Mouse (Mus musculus) gastrocnemius, adult 18-20 months (tissue): ENCODE measurements around the gene Gm17490. TPM values are rescaled to one million over a fixed set of nuclear protein-coding genes. Genes with fewer than 3 reads are reported as not detected.
A peak's percentile ranks its signal among the peaks of the same experiment; 100 is the strongest.

ENCODE experiments used
- DNase-seq: peaks from one replicate; pipeline ENCODE4 v3.0.0; 2021; ENCODE audit warnings: low spot score
- long read RNA-seq, 2 experiments: library from polyadenylated mRNA; stranded (forward); transcript quantifications; one replicate each; pipeline ENCODE4 v2.0.0; 2021
- total RNA-seq, 2 experiments: library from RNA; stranded (reverse); gene quantifications; 2 replicates each; pipeline ENCODE4 v1.2.3; 2021

The Gm17490 gene
- total RNA-seq, result not detected
- long read RNA-seq, experiment 1, result 0 reads
- long read RNA-seq, experiment 2, result 0 reads

GRCm38 (mm10) chr2:11625890-11626289 lies at the start of gene Gm17490:
Gm17490 (minus strand) TSS chr2:11626264.
- DNase-seq, result no peak

GRCm38 (mm10) chr2:11672144-11672543 lies 46.1 kb upstream of the Gm17490 start:
- DNase-seq, result no peak

- peak; percentile 40 for DNase-seq
Measured at GRCm38 (mm10) chr2:11665326-11665725, 39.3 kb upstream of the Gm17490 start.

GRCm38 (mm10) chr2:11664806-11665205 lies 38.7 kb upstream of the Gm17490 start:
- peak; percentile 16 for DNase-seq

DNA sequence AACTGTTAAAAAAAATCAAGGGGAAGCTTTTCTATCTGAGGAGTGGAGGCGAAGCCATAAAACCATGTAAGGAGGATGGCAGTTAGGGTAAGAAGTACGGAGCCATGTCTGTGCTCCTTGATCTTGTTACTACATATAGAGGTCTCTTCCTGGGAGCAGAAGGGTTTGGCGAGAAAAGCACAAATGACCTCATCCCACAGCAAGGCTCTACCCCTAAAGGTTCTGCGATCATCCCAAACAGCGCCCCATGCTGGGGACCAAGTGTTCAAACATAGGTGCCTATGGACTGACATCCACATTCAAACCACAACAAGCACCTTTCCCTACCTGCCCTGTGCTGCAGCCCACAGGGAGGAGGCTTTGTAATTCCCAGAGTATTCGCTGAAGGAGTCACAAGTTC lies 38.3 kb upstream of the Gm17490 start:
- peak; percentile 23 for DNase-seq

DNA sequence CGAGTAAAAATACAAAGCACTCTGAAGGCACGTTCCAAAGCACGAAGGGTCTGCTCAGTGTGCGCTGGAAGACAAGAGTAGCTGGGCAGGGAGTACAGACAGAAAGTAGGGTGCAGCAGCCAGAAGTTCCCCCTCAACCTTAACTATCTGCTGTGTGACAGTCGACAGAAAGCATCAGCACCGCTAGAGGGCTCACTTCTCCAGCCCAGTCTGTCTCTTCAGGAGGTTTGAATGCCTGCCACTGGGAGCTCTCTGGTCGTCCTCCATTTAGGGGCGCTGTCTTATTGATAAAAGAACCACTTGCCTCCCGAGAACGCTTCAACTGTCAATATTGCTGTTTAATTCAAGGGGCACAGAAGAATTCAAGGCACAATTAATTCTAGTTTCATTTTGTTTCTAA lies 37.9 kb upstream of the Gm17490 start:
- DNase-seq, result peak; percentile 87

DNA sequence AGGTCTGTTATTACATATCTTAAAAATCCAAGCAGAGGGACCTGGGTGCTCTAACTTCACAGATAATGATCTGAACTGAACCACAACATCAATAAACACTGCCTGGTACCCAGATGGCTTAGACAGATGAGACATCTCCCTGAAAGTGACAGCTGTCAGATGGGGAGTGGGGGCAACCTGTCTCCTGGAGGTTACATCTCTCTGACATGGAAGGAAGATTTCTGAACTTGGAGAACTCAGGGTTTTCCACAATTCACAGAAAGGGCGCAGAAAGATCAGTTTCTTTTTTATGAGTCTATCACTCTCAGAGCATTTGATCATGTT lies 36.8 kb upstream of the Gm17490 start:
- DNase-seq, result no peak

GRCm38 (mm10) chr2:11662143-11662906 lies 36.3 kb upstream of the Gm17490 start:
- DNase-seq, result no peak

GRCm38 (mm10) chr2:11659263-11659662 lies 33.2 kb upstream of the Gm17490 start:
- DNase-seq, result no peak

DNA sequence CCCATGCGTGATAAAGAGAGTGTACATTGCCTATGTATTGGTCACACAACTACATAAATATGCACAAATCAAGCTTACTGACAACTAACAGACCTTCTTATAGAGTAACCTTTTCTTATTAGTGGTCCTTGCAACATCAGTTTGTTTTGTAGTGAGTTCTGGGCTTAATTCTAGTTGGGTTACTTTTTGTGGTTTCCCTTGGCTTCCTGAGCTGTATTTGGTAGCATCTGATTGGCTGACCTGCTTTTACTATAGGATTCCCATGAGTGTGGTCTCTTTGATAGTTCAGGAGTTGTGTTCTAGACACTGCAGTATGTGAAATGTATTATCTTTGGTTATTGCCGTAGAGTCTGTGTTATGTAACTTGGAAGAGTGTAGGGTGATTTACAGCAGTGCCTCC lies 31.5 kb upstream of the Gm17490 start:
- DNase-seq, result no peak

GRCm38 (mm10) chr2:11654990-11655931 lies 29.2 kb upstream of the Gm17490 start:
- DNase-seq, result no peak

DNA sequence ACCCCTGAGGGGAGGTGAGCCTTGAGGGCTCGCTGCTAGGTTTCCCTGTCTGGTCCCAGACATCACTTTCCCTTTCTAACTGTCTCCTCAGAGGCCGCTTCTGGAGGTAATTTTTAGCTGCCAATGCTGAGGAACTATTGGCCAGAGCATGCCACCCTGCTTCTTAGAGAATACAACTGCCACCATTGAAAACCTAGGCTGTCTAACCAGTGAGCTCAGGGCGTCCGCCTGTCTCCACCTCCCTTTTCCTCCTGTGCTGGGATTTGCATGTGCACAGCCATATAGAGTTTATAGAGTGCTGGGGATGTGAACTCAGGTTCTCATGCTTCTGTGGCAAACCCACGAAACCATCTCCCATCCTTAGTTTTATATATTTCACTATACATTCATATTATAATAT lies 27.7 kb upstream of the Gm17490 start:
- DNase-seq, result no peak

DNA sequence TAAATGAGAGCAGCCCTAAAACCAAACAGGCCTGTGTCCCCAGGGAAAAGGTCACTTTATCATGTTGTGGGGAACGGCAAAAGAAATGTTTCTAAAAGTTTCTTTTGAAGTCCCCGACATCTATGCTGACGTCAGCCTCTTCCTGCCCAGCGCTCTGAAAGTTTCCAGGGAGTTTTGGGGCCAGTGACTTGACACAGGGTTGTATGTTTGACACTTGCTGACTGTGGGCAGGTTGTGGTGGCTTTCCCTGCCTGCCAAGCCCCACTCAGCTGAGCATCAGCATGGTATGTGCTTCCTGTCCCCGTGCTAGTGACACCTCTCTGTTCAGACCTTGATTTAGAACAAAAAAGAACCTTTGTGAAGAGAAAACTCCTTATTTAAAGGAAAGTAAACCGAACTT lies 27.3 kb upstream of the Gm17490 start:
- no peak for DNase-seq

GRCm38 (mm10) chr2:11652780-11653179 lies 26.7 kb upstream of the Gm17490 start:
- no peak for DNase-seq

DNA sequence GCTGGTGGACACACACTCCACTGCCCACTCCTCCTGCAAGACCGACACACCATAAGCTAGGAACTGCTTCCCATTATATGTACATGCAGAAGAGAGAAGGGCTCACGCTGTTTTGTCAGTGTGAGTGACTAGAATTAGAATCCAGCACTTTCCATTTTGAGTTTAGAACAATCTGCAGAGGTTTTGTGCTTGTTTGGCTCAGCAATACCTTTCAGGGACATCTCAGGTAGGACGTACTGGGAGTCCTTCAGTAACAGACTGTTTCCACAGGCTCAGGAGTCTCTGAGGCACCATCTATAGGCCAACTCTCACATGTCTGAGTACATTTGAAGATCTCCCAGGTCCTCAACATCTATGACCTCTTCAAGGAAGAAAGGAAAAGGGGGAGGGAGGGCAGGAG lies 26.1 kb upstream of the Gm17490 start:
- DNase-seq, result no peak

DNA sequence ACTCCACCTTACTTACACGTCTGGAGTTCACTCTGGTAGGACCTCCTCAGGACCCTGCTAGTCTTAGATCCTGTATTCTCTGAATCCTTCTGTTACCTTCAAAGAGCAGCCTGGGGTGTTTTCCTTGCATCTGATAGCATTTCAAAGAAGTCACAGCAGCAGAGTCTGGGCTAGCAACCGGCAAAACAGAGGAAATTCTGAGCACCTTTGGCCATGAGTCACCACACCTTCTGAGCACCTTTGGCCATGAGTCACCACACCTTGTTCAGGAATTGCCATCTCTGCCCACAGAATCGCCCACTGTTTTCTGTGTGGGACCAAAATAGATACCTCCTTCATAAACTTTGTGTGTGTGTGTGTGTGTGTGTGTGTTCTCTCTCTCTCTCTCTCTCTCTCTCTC lies 25.4 kb upstream of the Gm17490 start:
- DNase-seq, result no peak

DNA sequence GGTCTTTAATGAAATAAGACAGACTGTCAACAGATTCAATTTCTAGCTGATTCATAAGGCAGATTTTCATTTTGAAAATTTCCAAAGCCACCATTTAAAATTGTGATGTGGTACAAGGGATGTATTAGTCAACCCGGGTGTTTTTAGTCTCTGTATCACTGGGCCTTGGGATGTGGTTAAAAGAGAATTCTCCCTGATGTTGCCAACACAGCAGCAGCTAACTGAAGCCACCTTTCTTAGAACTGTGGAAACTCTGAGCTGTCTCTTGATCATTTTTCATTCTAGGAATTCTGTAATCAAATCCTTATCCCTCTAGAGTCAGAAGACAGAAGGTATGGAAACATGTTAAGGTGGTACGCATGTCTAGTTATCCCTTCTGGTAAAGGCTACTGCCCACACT lies 19.2 kb upstream of the Gm17490 start:
- no peak for DNase-seq

- DNase-seq, result no peak
Measured at GRCm38 (mm10) chr2:11644057-11644456, 18.0 kb upstream of the Gm17490 start.

- DNase-seq, result no peak
Measured at GRCm38 (mm10) chr2:11642451-11642941, 16.4 kb upstream of the Gm17490 start, which contains the start of gene Il2ra. Il2ra (plus strand) TSS chr2:11642807.

- no peak for DNase-seq
Measured at GRCm38 (mm10) chr2:11637115-11637514, 11.1 kb upstream of the Gm17490 start.

DNA sequence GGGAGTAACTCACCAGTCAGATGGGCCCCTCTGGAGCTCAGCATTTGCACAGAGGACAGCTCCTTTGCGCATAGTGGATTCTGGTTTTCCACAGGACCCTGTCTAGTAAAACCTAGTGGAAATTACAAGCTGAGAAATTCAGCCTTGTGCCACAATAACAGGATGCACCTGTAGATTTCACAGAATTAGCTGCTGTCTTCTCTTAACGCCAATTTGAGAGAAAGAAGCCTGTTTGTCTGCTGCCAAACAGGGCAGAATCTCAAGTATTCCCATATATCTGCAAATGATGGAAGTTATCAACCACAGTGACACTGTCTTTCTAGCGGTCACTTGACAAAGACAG lies 10.0 kb upstream of the Gm17490 start:
- DNase-seq, result no peak

DNA sequence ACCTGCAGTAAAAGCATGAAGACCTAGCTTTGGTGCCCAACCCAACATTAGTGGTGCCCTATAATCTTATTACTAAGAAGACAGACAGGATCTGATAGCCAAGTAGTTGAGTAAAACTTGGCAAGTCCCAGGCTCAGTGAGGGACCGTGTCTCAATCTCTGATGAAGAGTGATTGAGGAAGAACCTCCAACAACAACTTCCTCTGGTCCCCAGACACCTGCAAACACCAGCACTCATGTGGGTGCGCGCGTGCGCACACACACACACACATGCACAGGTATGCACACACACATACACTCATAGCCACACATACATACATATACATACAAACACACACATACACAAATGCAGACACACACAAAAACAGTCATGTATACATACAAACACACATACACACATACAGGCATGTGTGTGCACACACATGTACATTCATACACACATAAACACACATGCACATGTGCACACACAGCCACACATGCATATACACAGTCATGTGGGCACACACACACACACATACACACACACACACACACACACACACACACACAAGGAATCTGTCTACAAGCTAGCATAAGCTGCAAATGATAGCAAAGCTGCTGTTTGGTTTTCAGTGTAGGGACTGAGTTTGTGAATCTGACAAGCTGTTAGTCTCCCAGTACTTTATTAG lies 9.5 kb upstream of the Gm17490 start:
- DNase-seq, result no peak
